Mouse (Mus musculus) hindbrain, embryonic 10.5 days (tissue): ENCODE results near the gene Osbp2. TPM values are rescaled to one million over a fixed set of nuclear protein-coding genes. Genes with fewer than 3 reads are reported as not detected.

Experiments
- DNase-seq: peaks from one replicate; pipeline ENCODE4 v3.0.0-alpha.2; 2017; ENCODE audit warnings: low spot score
- H3K27ac ChIP-seq: fragments of 300-500 bp; sonication (generic); 2 replicates; pipeline ENCODE4 v1.5.1; 2016; ENCODE audit warnings: mild to moderate bottlenecking, moderate library complexity
- H3K27me3 ChIP-seq: fragments of 300-500 bp; sonication (generic); 2 replicates; pipeline ENCODE4 v1.6.1; 2016; ENCODE audit warnings: mild to moderate bottlenecking; ENCODE audit not compliant: poor library complexity, insufficient read depth, severe bottlenecking
- H3K36me3 ChIP-seq: fragments of 300-500 bp; sonication (generic); 2 replicates; pipeline ENCODE4 v1.6.1; 2016; ENCODE audit warnings: mild to moderate bottlenecking, moderate library complexity
- H3K4me1 ChIP-seq: fragments of 300-500 bp; sonication (generic); replicated peaks from 2 replicates; pipeline ENCODE4 v1.6.1; 2016; ENCODE audit warnings: mild to moderate bottlenecking
- H3K4me3 ChIP-seq: fragments of 300-500 bp; sonication (generic); 2 replicates; pipeline ENCODE4 v1.5.1; 2016; ENCODE audit warnings: mild to moderate bottlenecking, moderate library complexity
- H3K9me3 ChIP-seq: fragments of 300-500 bp; sonication (generic); 2 replicates; pipeline ENCODE4 v1.6.1; 2016; ENCODE audit warnings: mild to moderate bottlenecking, moderate library complexity
- WGBS: fragments of 180-500 bp; shearing (Covaris S2); methylation state at CpG from one replicate; pipeline ENCODE4 v1.1.7; 2016; 5-methylcytosine and 5-hydroxymethylcytosine counted together
- polyA plus RNA-seq: library from polyadenylated mRNA; unstranded; fragments of >200 nt; fragmentation: Nextera tagmentation; extraction: Ambion mirVana; gene quantifications from 2 replicates; pipeline ENCODE4 v1.2.1, GENCODE M21; 2016

Osbp2 gene
- polyA plus RNA-seq, 1 experiment from 2014 or later = 2.5 TPM

DNA sequence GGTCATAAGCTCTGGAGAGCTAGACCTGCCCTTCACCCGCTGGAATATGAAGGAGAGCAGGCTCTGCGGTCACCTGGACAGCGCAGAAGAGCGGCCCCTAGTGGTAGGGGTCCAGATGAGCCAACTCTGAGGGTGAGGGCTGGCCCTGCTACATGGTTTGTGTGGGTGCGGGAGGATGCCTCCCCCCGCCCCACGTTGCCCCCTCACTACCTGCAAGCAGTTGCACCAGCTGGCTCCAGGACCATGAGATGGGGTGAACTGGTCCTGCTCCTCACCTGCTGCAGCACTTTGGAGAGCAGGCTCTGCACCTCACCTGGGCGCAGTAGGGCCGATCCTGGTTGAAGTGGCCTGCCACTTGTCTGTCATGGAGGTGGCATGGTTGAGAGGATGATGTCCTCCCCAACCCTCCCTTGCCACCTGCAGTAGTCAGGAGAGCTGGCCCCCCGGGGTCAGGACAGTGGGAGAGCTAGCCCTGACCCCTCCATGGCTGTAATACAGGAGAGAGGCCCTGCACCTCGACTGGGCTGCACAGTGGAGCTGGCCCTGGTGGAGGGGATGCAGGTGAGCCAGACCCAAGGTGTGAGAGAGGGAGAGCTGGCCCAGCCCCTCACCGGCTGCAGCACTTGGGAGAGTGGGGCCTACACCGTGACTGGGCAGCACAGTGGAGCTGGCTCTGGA lies 29.1 kb downstream of the Osbp2 start:
- H3K4me1 ChIP-seq = peaks cover 10% of the 10 kb centered on the region
- WGBS = 39% methylated on average over 13 of the region's 13 CpGs
- peak; percentile 40 for DNase-seq
- H3K36me3 ChIP-seq = no peaks in the 10 kb centered on the region
- H3K4me3 ChIP-seq = peak overlapping the region; percentile 21; the same call in 1 of the 2 replicates
- 0 out of 2 replicates have a peak, but pooled peaks cover 6% of the 10 kb centered on the region for H3K27me3 ChIP-seq
- H3K27ac ChIP-seq = no peak overlapping the region
- no peaks in the 10 kb centered on the region for H3K9me3 ChIP-seq

- no peaks in the 10 kb centered on the region for H3K36me3 ChIP-seq
- peaks cover 10% of the 10 kb centered on the region for H3K4me1 ChIP-seq
- 0 out of 2 replicates have a peak, but pooled peaks cover 6% of the 10 kb centered on the region for H3K27me3 ChIP-seq
- WGBS = 31% methylated on average over 21 of the region's 21 CpGs
- H3K27ac ChIP-seq = no peak overlapping the region
- peak; percentile 4 for DNase-seq
- peak overlapping the region; percentile 21; the same call in 1 of the 2 replicates for H3K4me3 ChIP-seq
- no peaks in the 10 kb centered on the region for H3K9me3 ChIP-seq
These were observed 29.9 kb downstream of the Osbp2 start for GRCm38 (mm10) chr11:3833544-3834420.

GRCm38 (mm10) chr11:3832193-3832901 lies 31.4 kb downstream of the Osbp2 start:
- 55% methylated on average over 6 of the region's 6 CpGs for WGBS
- Histone ChIP-seq H3K27me3 (0 out of 2 replicates have a peak, but pooled peaks cover 6% of the 10 kb centered on the region), H3K9me3 (peaks cover 8% of the 10 kb centered on the region; the same call in 1 of the 2 replicates), H3K4me3 (no peak overlapping the region), H3K4me1 (peaks cover 10% of the 10 kb centered on the region), H3K27ac (no peak overlapping the region), H3K36me3 (no peaks in the 10 kb centered on the region)
- no peak for DNase-seq

GRCm38 (mm10) chr11:3829736-3830135 lies 34.0 kb downstream of the Osbp2 start:
- WGBS = 90% methylated on average over 5 of the region's 5 CpGs
- Histone ChIP-seq H3K4me3 (no peak overlapping the region), H3K36me3 (no peaks in the 10 kb centered on the region), H3K27me3 (0 out of 2 replicates have a peak, but pooled peaks cover 6% of the 10 kb centered on the region), H3K27ac (no peak overlapping the region), H3K4me1 (peaks cover 10% of the 10 kb centered on the region), H3K9me3 (peaks cover 8% of the 10 kb centered on the region; the same call in 1 of the 2 replicates)
- no peak for DNase-seq

- Histone ChIP-seq H3K9me3 (peaks cover 8% of the 10 kb centered on the region; the same call in 1 of the 2 replicates), H3K27ac (no peak overlapping the region), H3K36me3 (no peaks in the 10 kb centered on the region), H3K27me3 (no peaks in the 10 kb centered on the region), H3K4me1 (no peaks in the 10 kb centered on the region), H3K4me3 (no peak overlapping the region)
- DNase-seq = no peak
- 71% methylated on average over 5 of the region's 5 CpGs for whole genome bisulfite sequencing
These were observed 39.6 kb downstream of the Osbp2 start for GRCm38 (mm10) chr11:3824138-3824537.

- Histone ChIP-seq H3K9me3 (peaks cover 7% of the 10 kb centered on the region; the same call in 1 of the 2 replicates), H3K4me3 (no peak overlapping the region), H3K27me3 (no peaks in the 10 kb centered on the region), H3K27ac (no peak overlapping the region), H3K4me1 (peaks cover 3% of the 10 kb centered on the region; the same call in 1 of the 2 replicates), H3K36me3 (no peaks in the 10 kb centered on the region)
- no peak for DNase-seq
- 70% methylated on average over 2 of the region's 2 CpGs for WGBS
These were observed 40.3 kb downstream of the Osbp2 start for GRCm38 (mm10) chr11:3823378-3823777.

DNA sequence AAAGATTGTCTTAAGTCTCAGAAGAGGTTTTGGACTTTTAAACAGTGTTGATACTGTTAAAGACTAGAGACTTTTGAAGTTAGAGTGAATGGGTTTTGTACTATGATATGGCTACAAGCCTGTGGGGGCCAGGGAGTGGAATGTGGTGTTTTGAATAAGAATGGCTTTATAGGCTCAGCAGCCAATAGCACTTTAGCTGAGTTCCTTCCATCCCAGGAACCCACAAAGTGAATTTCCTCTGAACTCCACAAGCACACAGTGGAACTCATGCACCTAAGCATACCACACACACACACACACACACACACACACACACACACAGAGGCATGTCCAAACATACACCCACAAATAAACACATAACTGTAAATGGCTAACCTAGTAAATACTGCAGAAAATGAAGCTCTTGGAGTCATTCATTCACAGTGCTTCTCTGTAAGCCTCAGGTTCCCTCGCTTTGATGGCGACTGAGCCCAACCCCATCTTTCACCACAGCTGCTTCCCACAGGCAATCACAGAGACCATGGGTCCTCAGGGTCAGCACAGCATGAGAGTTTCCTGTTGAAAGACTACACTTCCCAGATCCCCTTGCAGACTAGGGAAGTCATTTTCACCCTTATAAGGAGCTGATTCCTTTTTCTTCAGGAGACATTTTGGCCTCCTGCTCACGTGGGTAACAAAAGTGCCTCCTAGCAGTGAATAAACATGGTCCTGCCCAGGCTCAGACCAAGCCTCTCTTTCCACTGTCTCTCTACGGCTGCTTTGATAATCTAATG lies 45.5 kb downstream of the Osbp2 start:
- Histone ChIP-seq H3K36me3 (no peaks in the 10 kb centered on the region), H3K9me3 (no peaks in the 10 kb centered on the region), H3K4me3 (no peak overlapping the region), H3K27me3 (no peaks in the 10 kb centered on the region), H3K27ac (peak overlapping the region; percentile 43; the same call in 1 of the 2 replicates), H3K4me1 (peaks cover 9% of the 10 kb centered on the region; the same call in 1 of the 2 replicates)
- DNase-seq = no peak
- WGBS = 32% methylated on average over 4 of the region's 4 CpGs

DNA sequence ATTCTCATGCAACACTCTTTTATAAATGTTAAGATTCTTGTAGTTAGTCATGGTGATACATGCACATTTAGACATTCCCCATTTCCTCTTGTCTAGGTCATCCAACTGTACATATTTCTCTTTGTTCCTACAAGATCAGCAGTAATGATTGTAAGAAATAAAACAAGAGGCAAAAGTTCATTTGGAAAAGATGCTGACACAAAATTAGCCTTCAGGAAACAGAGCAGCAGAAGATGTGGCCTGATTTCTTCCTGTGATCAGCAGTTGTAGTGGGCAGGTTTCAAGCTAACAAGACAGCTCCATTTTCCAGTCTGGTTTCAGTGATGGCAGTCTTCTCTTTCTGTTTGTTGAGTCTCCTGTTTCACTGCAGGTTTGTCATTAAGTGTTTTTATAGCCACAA lies 47.8 kb downstream of the Osbp2 start:
- peaks cover 9% of the 10 kb centered on the region; the same call in 1 of the 2 replicates for H3K4me1 ChIP-seq
- DNase-seq = no peak
- H3K27ac ChIP-seq = no peak overlapping the region
- no peak overlapping the region for H3K4me3 ChIP-seq
- no peaks in the 10 kb centered on the region for H3K36me3 ChIP-seq
- no peaks in the 10 kb centered on the region for H3K9me3 ChIP-seq
- H3K27me3 ChIP-seq = no peaks in the 10 kb centered on the region

GRCm38 (mm10) chr11:3813340-3813739 lies 50.4 kb downstream of the Osbp2 start:
- H3K4me1 ChIP-seq = peaks cover 5% of the 10 kb centered on the region; the same call in 1 of the 2 replicates
- DNase-seq = no peak
- no peak overlapping the region for H3K4me3 ChIP-seq
- H3K27ac ChIP-seq = no peak overlapping the region
- H3K27me3 ChIP-seq = no peaks in the 10 kb centered on the region
- no peaks in the 10 kb centered on the region for H3K36me3 ChIP-seq
- no peaks in the 10 kb centered on the region for H3K9me3 ChIP-seq

GRCm38 (mm10) chr11:3808162-3808561 lies 55.5 kb downstream of the Osbp2 start:
- Histone ChIP-seq H3K9me3 (peaks cover 3% of the 10 kb centered on the region; the same call in 1 of the 2 replicates), H3K27ac (no peak overlapping the region), H3K36me3 (no peaks in the 10 kb centered on the region), H3K4me3 (no peak overlapping the region), H3K4me1 (peaks cover 5% of the 10 kb centered on the region; the same call in 1 of the 2 replicates), H3K27me3 (no peaks in the 10 kb centered on the region)
- 32% methylated on average over 3 of the region's 3 CpGs for WGBS
- no peak for DNase-seq

GRCm38 (mm10) chr11:3805362-3805761 lies 58.3 kb downstream of the Osbp2 start:
- Histone ChIP-seq H3K27me3 (no peaks in the 10 kb centered on the region), H3K4me3 (no peak overlapping the region), H3K4me1 (peaks cover 8% of the 10 kb centered on the region; the same call in 1 of the 2 replicates), H3K36me3 (no peaks in the 10 kb centered on the region), H3K9me3 (peaks cover 3% of the 10 kb centered on the region; the same call in 1 of the 2 replicates), H3K27ac (no peak overlapping the region)
- 32% methylated on average over 3 of the region's 3 CpGs for WGBS
- peak; percentile 42 for DNase-seq

DNA sequence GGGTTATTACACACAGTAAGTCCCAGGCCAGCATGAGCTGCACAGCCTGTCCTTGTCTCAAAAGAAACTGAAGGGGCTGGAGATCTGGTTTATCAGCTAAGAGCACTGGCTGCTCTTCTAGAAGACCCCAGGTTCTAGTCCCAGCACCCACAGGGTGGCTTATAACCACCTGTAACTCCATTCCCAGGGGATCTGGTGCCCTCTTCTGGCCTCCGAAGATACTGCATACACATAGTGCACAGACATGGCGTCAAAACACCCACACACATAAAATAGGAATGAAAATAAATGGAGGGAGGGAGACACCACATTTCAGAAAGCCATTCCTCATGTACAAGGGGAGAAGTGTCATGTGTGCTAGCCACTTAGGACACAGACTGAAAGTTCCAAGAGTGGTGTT lies 59.1 kb downstream of the Osbp2 start:
- H3K4me3 ChIP-seq = no peak overlapping the region
- H3K9me3 ChIP-seq = peaks cover 3% of the 10 kb centered on the region; the same call in 1 of the 2 replicates
- H3K27ac ChIP-seq = no peak overlapping the region
- peaks cover 8% of the 10 kb centered on the region; the same call in 1 of the 2 replicates for H3K4me1 ChIP-seq
- no peaks in the 10 kb centered on the region for H3K36me3 ChIP-seq
- DNase-seq = no peak
- no peaks in the 10 kb centered on the region for H3K27me3 ChIP-seq
- WGBS = 86% methylated on average over 2 of the region's 2 CpGs
